Mouse (Mus musculus): ENCODE data around the gene Rgs6. TPM values are rescaled to one million over a fixed set of nuclear protein-coding genes. Genes with fewer than 3 reads are reported as not detected.
A peak's percentile ranks its signal among the peaks of the same experiment; 100 is the strongest.

The Rgs6 gene
- polyA plus RNA-seq, 1 experiment from 2014 or later: 17.7 TPM

DNA sequence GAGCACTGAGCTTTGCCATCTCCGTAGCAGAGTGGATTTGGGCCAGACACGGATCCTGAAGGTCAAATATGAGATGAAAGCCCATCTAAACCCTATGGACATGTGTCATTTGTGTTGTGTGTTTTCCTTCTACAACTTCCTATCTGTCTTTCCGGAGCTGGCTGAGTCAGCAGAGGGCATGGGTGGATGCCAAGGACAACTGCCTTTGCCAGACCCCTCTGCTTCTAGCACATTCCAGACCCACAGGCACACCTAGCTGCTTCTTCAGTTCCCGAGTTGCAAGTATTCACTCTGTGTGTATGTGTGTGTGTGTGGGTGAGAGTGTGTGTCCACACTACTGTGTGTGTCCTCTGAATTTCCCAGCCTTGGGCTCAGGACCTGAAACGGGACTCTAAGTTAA lies 547.9 kb downstream of the Rgs6 start:
- Histone ChIP-seq H3K27me3 (replicated peaks) (no peaks in the 10 kb centered on the region), H3K27ac (ENCODE audit: poor library complexity, severe bottlenecking) (no peak overlapping the region), H3K9me3 (replicated peaks) (no peaks in the 10 kb centered on the region), H3K4me1 (replicated peaks) (peaks cover 34% of the 10 kb centered on the region), H3K9ac (no peak overlapping the region), H3K36me3 (no peaks in the 10 kb centered on the region), H3K4me3 (no peak overlapping the region), H3K4me2 (no peak overlapping the region)
- ATAC-seq (ENCODE audit: insufficient number of reproducible peaks, low FRiP score): no peak
- WGBS: 71% methylated on average over 5 of the region's 5 CpGs

DNA sequence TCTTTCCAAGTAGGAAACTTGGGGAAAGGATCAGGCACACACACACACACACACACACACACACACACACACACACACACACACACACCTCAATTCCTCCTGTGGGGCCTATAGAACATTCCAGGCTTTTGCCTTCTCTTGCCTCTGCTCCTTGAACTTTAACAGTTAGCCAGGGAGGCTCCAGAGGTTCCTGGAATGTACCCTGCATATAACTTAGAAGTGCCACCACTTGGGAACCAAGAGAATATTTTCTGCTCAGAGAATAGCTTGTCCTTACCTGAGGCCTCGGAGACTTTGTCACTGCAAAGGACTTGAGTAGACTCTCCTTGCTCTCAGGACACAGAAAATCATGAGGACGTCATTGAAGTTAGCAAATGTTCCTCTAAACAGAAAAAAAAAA lies 548.4 kb downstream of the Rgs6 start:
- no peak overlapping the region for H3K4me3 ChIP-seq
- no peak for ATAC-seq (ENCODE audit: insufficient number of reproducible peaks, low FRiP score)
- no peaks in the 10 kb centered on the region for H3K36me3 ChIP-seq
- no peaks in the 10 kb centered on the region for H3K27me3 ChIP-seq (replicated peaks)
- H3K27ac ChIP-seq (ENCODE audit: poor library complexity, severe bottlenecking): no peak overlapping the region
- H3K4me2 ChIP-seq: no peak overlapping the region
- no peak overlapping the region for H3K9ac ChIP-seq
- 84% methylated on average over 2 of the region's 2 CpGs for WGBS
- peaks cover 37% of the 10 kb centered on the region for H3K4me1 ChIP-seq (replicated peaks)
- H3K9me3 ChIP-seq (replicated peaks): no peaks in the 10 kb centered on the region

DNA sequence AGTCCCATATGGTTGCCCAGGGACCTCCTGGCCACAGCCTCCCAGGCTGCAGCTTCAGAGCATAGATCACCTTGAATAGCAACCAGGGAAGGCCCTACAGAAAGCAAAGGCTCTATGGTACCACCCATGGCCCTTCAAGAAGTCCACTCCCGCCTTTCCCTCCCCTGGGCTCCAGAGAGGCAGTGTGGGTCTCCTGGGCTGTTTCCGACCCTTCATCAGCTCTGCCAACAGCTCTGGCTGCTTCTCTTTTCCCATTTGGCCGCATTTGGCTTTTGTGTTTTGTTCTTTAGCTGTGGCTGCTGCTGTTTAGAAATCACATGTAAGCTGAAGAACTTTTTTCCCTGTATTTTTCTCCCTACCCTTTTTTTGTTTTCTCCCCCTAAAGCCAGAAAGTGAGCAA lies 548.9 kb downstream of the Rgs6 start:
- H3K4me1 ChIP-seq (replicated peaks): peaks cover 32% of the 10 kb centered on the region
- no peak overlapping the region for H3K9ac ChIP-seq
- WGBS: 56% methylated on average over 3 of the region's 3 CpGs
- no peaks in the 10 kb centered on the region for H3K27me3 ChIP-seq (replicated peaks)
- H3K27ac ChIP-seq (ENCODE audit: poor library complexity, severe bottlenecking): no peak overlapping the region
- H3K4me2 ChIP-seq: no peak overlapping the region
- no peaks in the 10 kb centered on the region for H3K9me3 ChIP-seq (replicated peaks)
- no peaks in the 10 kb centered on the region for H3K36me3 ChIP-seq
- ATAC-seq (ENCODE audit: insufficient number of reproducible peaks, low FRiP score): no peak
- no peak overlapping the region for H3K4me3 ChIP-seq

DNA sequence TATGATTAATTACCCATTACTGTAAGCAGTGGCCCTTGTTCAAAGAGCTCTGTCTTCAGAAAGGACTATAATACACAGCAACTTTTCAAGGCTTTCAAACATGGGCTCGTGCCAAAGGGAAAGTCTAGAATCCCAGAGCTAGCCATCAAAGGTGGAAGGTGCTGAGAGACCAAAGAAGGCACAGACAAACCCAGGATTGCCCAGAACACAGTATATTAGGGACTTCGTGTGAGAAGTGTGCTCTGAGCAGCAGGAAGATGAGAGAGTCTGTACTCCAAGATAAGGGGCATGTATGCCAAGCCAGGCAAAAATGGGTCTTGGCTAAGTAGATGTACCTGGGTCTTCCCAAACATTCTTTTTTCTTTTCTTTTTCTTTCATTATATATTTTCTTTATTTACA lies 553.1 kb downstream of the Rgs6 start:
- peaks cover 50% of the 10 kb centered on the region for H3K4me1 ChIP-seq (replicated peaks)
- H3K27ac ChIP-seq (ENCODE audit: poor library complexity, severe bottlenecking): no peak overlapping the region
- WGBS: 45% methylated on average over 2 of the region's 2 CpGs
- no peak for ATAC-seq (ENCODE audit: insufficient number of reproducible peaks, low FRiP score)
- no peak overlapping the region for H3K4me2 ChIP-seq
- H3K9me3 ChIP-seq (replicated peaks): no peaks in the 10 kb centered on the region
- H3K36me3 ChIP-seq: no peaks in the 10 kb centered on the region
- H3K27me3 ChIP-seq (replicated peaks): no peaks in the 10 kb centered on the region
- no peak overlapping the region for H3K9ac ChIP-seq
- no peak overlapping the region for H3K4me3 ChIP-seq

DNA sequence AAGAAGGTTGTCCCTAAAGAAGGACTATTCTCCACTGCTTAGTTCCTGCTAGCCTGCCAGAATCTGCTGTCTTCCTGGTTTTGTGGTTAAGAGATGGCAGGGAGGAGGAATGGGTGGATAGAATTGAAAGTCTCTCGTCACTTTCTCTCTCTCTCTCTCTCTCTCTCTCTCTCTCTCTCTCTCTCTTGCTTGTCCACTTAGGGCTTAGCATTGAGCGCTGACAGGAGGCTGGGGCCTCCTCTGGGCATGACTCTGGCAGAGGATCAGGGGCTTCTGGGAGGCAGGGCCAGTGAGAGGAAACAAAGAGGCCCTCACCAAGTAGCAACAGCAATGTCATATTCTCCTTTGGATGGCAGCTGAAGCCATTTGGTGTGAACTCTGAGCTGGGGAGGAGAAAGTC lies 554.4 kb downstream of the Rgs6 start:
- Histone ChIP-seq H3K4me3 (no peak overlapping the region), H3K4me2 (no peak overlapping the region), H3K9me3 (replicated peaks) (no peaks in the 10 kb centered on the region), H3K27me3 (replicated peaks) (no peaks in the 10 kb centered on the region), H3K9ac (no peak overlapping the region), H3K4me1 (replicated peaks) (peaks cover 59% of the 10 kb centered on the region), H3K27ac (ENCODE audit: poor library complexity, severe bottlenecking) (peak overlapping the region; percentile 73), H3K36me3 (no peaks in the 10 kb centered on the region)
- 9% methylated on average over 2 of the region's 2 CpGs for WGBS
- ATAC-seq (ENCODE audit: insufficient number of reproducible peaks, low FRiP score): no peak

DNA sequence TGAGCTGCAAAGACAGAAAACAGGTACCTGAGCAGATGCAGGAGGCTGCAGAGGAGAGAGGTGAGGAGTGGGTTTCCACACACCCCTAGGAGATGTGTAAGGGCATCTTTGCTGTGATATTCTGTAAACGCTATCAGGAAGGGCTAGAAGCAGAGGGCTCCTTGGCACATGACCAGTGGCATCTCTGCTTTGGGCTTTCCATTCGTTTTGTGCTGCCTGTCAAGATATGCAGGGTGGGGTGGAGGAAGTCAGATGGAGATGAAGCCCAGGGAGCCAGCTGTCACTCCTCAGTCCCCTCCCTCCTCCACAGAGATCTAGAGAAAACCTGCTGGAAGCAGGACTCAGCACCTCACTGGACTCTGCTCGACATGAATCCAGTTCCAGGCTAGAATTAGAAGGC lies 555.0 kb downstream of the Rgs6 start:
- Histone ChIP-seq H3K4me3 (no peak overlapping the region), H3K4me1 (replicated peaks) (peaks cover 59% of the 10 kb centered on the region), H3K36me3 (no peaks in the 10 kb centered on the region), H3K4me2 (no peak overlapping the region), H3K27me3 (replicated peaks) (no peaks in the 10 kb centered on the region), H3K27ac (ENCODE audit: poor library complexity, severe bottlenecking) (peak overlapping the region; percentile 73), H3K9me3 (replicated peaks) (no peaks in the 10 kb centered on the region), H3K9ac (no peak overlapping the region; the same call in 1 of the 2 replicates)
- 22% methylated on average over 3 of the region's 3 CpGs for WGBS
- no peak for ATAC-seq (ENCODE audit: insufficient number of reproducible peaks, low FRiP score)

DNA sequence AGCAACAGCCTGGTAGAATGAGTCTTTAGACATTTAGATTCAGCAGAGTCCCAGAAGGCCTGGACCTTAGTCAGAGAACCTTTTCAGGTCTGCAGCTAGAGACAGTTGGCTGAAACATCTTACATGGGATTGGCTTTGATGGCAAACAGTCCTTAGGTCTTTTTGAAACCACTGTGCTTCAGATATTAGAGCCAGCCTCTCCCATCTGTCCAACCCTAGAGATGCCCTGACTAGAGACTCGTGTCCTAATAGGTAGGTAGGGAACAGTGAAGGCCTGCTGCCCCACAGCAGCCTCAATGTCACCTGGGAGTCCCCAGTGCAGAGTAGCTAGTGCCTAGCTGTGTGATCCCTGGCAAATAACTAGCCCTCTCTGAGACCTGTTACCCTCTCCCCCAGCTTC lies 555.5 kb downstream of the Rgs6 start:
- peak overlapping the region; percentile 73 for H3K27ac ChIP-seq (ENCODE audit: poor library complexity, severe bottlenecking)
- no peak overlapping the region for H3K9ac ChIP-seq
- H3K4me3 ChIP-seq: no peak overlapping the region
- WGBS: 93% methylated on average over 1 of the region's 1 CpGs
- no peak overlapping the region for H3K4me2 ChIP-seq
- H3K4me1 ChIP-seq (replicated peaks): peaks cover 59% of the 10 kb centered on the region
- no peaks in the 10 kb centered on the region for H3K27me3 ChIP-seq (replicated peaks)
- H3K9me3 ChIP-seq (replicated peaks): 0 out of 2 replicates have a peak, but pooled peaks cover 4% of the 10 kb centered on the region
- H3K36me3 ChIP-seq: 0 out of 2 replicates have a peak, but pooled peaks cover 4% of the 10 kb centered on the region
- ATAC-seq (ENCODE audit: insufficient number of reproducible peaks, low FRiP score): no peak

DNA sequence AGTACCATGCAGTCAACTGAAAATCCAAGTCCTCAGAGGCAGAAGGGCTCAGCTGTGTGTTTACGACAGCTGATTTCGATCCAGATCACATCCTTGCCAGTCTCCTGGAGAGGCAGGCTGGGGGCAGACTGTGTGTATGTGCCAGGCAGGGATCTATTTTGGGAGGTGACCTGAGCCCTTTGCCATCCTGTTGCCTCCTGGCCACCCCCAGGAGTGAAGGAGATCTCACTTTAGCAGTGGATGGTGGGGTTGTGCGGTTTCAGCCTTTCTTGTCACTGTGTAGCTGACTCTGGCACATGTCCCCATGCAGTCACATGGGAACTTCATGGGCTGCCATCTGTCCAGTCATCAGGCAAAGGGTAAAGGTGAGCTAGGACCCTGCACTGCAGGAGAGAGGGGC lies 557.0 kb downstream of the Rgs6 start:
- Histone ChIP-seq H3K9ac (0 out of 2 replicates have a peak overlapping the region, but pooled peaks have one; percentile 6), H3K27me3 (replicated peaks) (no peaks in the 10 kb centered on the region), H3K4me1 (replicated peaks) (peaks cover 59% of the 10 kb centered on the region), H3K9me3 (replicated peaks) (0 out of 2 replicates have a peak, but pooled peaks cover 5% of the 10 kb centered on the region), H3K27ac (ENCODE audit: poor library complexity, severe bottlenecking) (no peak overlapping the region; the same call in 1 of the 2 replicates), H3K4me3 (no peak overlapping the region), H3K36me3 (0 out of 2 replicates have a peak, but pooled peaks cover 4% of the 10 kb centered on the region), H3K4me2 (no peak overlapping the region)
- WGBS: 68% methylated on average over 3 of the region's 3 CpGs
- ATAC-seq (ENCODE audit: insufficient number of reproducible peaks, low FRiP score): no peak

DNA sequence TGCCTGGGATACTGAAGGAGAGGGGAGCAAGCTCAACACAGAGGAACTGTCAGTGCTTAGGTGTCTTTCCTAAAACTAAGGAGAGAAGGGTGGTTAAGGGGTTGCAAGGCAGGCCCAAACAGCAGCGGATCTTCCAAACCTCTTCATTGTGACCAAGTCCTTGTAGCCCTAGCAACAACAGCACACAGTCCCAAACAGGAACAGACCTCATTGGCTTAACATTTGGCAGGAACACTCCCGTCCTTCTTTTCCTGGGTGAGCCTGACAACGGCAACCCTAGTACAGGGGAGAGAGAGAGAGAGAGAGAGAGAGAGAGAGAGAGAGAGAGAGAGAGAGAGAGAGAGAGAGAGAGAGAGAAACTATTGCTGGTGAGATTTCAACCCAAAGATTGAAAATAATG lies 557.8 kb downstream of the Rgs6 start:
- 51% methylated on average over 2 of the region's 3 CpGs for WGBS
- H3K4me1 ChIP-seq (replicated peaks): peaks cover 57% of the 10 kb centered on the region
- no peak overlapping the region for H3K27ac ChIP-seq (ENCODE audit: poor library complexity, severe bottlenecking)

DNA sequence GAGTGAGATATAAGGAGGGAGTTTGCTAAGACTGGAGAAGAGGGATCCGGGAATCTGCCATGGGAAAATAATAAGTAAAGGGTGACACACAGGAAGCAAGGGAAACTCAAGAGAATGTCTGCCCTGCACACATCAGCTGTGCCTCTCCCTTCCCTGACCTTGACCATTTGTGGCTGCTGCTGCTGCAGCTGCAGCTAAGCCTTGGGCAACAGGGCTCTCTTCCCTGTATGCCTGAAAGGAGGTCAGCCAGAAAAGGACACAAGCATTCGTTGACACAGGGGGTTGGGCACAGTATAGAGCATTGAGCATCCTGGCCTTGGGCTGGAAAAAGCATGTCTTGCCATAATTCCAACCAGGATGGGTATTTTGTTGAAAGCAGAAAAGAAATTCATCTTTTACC lies 558.8 kb downstream of the Rgs6 start:
- no peak overlapping the region for H3K9ac ChIP-seq
- H3K4me2 ChIP-seq: no peak overlapping the region
- ATAC-seq (ENCODE audit: insufficient number of reproducible peaks, low FRiP score): no peak
- no peaks in the 10 kb centered on the region for H3K27me3 ChIP-seq (replicated peaks)
- H3K27ac ChIP-seq (ENCODE audit: poor library complexity, severe bottlenecking): peak overlapping the region; percentile 41; the same call in 1 of the 2 replicates
- 0 out of 2 replicates have a peak, but pooled peaks cover 4% of the 10 kb centered on the region for H3K36me3 ChIP-seq
- peaks cover 58% of the 10 kb centered on the region for H3K4me1 ChIP-seq (replicated peaks)
- 0 out of 2 replicates have a peak, but pooled peaks cover 5% of the 10 kb centered on the region for H3K9me3 ChIP-seq (replicated peaks)
- 50% methylated on average over 2 of the region's 2 CpGs for WGBS
- no peak overlapping the region for H3K4me3 ChIP-seq

More for the DNA sequence above, 557.8 kb downstream of the Rgs6 start:
- ATAC-seq (ENCODE audit: insufficient number of reproducible peaks, low FRiP score): no peak
- no peak overlapping the region for H3K4me3 ChIP-seq
- no peak overlapping the region for H3K9ac ChIP-seq
- H3K4me2 ChIP-seq: no peak overlapping the region
- H3K36me3 ChIP-seq: 0 out of 2 replicates have a peak, but pooled peaks cover 4% of the 10 kb centered on the region
- no peaks in the 10 kb centered on the region for H3K27me3 ChIP-seq (replicated peaks)
- 0 out of 2 replicates have a peak, but pooled peaks cover 5% of the 10 kb centered on the region for H3K9me3 ChIP-seq (replicated peaks)

DNA sequence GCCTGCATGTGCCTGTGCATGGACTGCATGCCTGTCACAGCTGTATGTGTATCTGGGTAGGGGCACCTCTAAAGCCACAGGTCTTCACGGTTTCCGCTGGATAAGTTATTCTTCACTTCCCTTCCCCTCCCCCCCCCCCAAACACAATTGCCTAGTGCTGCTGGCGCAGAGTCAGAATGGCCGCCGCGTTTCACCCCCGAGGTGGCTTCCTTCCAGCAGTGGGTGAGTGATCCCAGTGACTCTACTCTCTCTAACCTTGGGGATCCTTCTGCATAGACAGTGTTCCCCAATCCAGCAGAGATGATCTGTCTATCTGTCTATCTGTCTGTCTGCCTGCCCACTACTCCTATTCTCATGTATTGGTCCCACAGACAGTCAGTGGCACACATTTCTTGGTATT lies 561.9 kb downstream of the Rgs6 start:
- Histone ChIP-seq H3K4me3 (no peak overlapping the region), H3K36me3 (0 out of 2 replicates have a peak, but pooled peaks cover 4% of the 10 kb centered on the region), H3K27me3 (replicated peaks) (no peaks in the 10 kb centered on the region), H3K4me1 (replicated peaks) (peaks cover 33% of the 10 kb centered on the region), H3K4me2 (no peak overlapping the region), H3K9me3 (replicated peaks) (0 out of 2 replicates have a peak, but pooled peaks cover 5% of the 10 kb centered on the region), H3K9ac (no peak overlapping the region), H3K27ac (ENCODE audit: poor library complexity, severe bottlenecking) (no peak overlapping the region)
- no peak for ATAC-seq (ENCODE audit: insufficient number of reproducible peaks, low FRiP score)
- 77% methylated on average over 7 of the region's 7 CpGs for WGBS

DNA sequence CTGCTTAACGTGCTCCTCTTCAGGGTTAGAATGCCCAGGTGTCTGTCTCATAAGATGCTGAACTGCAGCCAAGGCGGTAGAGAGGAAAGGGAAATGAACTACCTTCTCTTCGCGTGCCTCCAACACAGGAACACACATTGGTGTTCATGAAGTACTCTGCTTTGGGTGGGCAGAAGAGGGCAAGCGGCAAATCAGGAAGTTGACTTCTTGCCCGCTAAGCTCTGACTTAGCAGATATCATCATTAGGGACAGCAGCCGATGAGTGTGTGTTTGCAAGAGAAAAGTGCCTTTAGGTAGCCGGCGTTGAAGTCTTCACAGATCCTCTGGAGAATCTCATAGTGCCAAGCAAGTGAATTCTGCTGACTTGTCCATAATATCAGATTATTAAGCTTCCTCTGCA lies 562.7 kb downstream of the Rgs6 start:
- peaks cover 26% of the 10 kb centered on the region for H3K4me1 ChIP-seq (replicated peaks)
- H3K27me3 ChIP-seq (replicated peaks): no peaks in the 10 kb centered on the region
- 0 out of 2 replicates have a peak, but pooled peaks cover 4% of the 10 kb centered on the region for H3K36me3 ChIP-seq
- H3K9ac ChIP-seq: no peak overlapping the region
- WGBS: 84% methylated on average over 9 of the region's 9 CpGs
- no peak overlapping the region for H3K4me2 ChIP-seq
- 0 out of 2 replicates have a peak, but pooled peaks cover 5% of the 10 kb centered on the region for H3K9me3 ChIP-seq (replicated peaks)
- H3K27ac ChIP-seq (ENCODE audit: poor library complexity, severe bottlenecking): no peak overlapping the region
- H3K4me3 ChIP-seq: no peak overlapping the region
- ATAC-seq (ENCODE audit: insufficient number of reproducible peaks, low FRiP score): no peak
